Comparison of ENCODE assay signal across 19 mouse cellular contexts in the genomic region with DNA sequence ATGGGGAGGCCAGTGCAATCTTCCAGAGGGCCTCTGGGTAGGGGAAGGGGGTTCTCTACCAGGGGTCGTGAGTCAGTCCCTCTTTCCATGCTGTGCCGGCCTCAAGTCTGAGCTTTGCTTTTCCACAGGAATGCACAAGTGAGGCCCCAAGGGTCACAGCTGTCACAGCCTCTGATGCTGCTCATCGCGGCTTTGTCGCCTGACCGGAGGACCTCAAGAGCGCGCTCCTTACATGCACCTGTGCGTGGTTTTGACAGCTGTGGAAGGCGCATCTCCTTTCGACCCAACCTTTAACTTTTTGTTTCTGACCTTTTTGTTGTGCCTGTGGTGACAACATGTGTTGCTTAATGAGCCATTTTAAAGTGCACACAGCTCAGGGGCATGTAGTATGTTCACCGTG.
"Had no signal": no experiment of that assay in that cellular context is flagged by ENCODE, and none has a peak within 500 bp of the region (broad histone marks: within the 10 kb centered on the region; RNA-seq: fewer than 3 reads in every experiment).

No protein-coding gene starts in this region.

- H3K36me3 ChIP-seq: limb, embryonic 15.5 days; liver, embryonic 12.5 days; stomach, embryonic 15.5 days had no signal

- H3K9me3 ChIP-seq: limb, embryonic 15.5 days; liver, embryonic 12.5 days; stomach, embryonic 15.5 days had no signal

- ATAC-seq: inflammation-experienced regulatory T-cells, adult 6 months; intestine, postnatal 0 days; liver, embryonic 12.5 days; midbrain, embryonic 16.5 days had no signal

- H3K27ac ChIP-seq: kidney, postnatal 0 days; limb, embryonic 15.5 days; liver, embryonic 12.5 days; macrophage; stomach, embryonic 15.5 days had no signal

- H3K9ac ChIP-seq: limb, embryonic 15.5 days; liver, embryonic 12.5 days; lung, embryonic 14.5 days; stomach, embryonic 15.5 days had no signal

- H3K4me3 ChIP-seq: limb, embryonic 15.5 days; liver, embryonic 12.5 days; megakaryocyte, embryonic 14.5 days; stomach, embryonic 15.5 days had no signal

- DNase-seq: kidney, adult 8-10 months; kidney, postnatal 36 days; layer of hippocampus, adult 9-11 months; layer of hippocampus, postnatal 36 days; lung, embryonic 14.5 days; lung, postnatal 14 days; retina, postnatal 1 day; right cerebral cortex, postnatal 4 days; spleen, adult 18-20 months had no signal

- H3K4me2 ChIP-seq: limb, embryonic 15.5 days; liver, embryonic 12.5 days; lung, embryonic 14.5 days; midbrain, embryonic 11.5 days; stomach, embryonic 15.5 days had no signal
